Mouse (Mus musculus): ENCODE results near the gene Irf4.

The Irf4 gene

GRCm38 (mm10) chr13:30814256-30814655 lies 65.2 kb downstream of the Irf4 start:
- DNase-seq = no peak

All from right cerebral cortex, postnatal 4 days (tissue).